Mouse (Mus musculus) limb, embryonic 13.5 days (tissue): Measurements from ENCODE around the gene Spint2. TPM values are rescaled to one million over a fixed set of nuclear protein-coding genes. Genes with fewer than 3 reads are reported as not detected.

Experiments
- ATAC-seq: fragments of 200-750 bp; cut with Nextera tagmentation; 2 replicates; pipeline ENCODE4 v1.8.0; 2017; ENCODE audit warnings: low read depth, moderate number of reproducible peaks, moderate TSS enrichment; ENCODE audit not compliant: low FRiP score
- H3K27ac ChIP-seq: fragments of 300-500 bp; sonication (generic); 2 replicates; pipeline ENCODE4 v1.5.1; 2015; ENCODE audit warnings: inconsistent platforms, mild to moderate bottlenecking, moderate library complexity
- H3K27me3 ChIP-seq: fragments of 300-500 bp; sonication (generic); 2 replicates; pipeline ENCODE4 v1.6.1; 2015; ENCODE audit warnings: mild to moderate bottlenecking, inconsistent platforms
- H3K36me3 ChIP-seq: fragments of 300-500 bp; sonication (generic); 2 replicates; pipeline ENCODE4 v1.6.1; 2015; ENCODE audit warnings: inconsistent platforms, mild to moderate bottlenecking, moderate library complexity
- H3K4me1 ChIP-seq: fragments of 300-500 bp; sonication (generic); 2 replicates; pipeline ENCODE4 v1.6.1; 2015; ENCODE audit warnings: inconsistent platforms
- H3K4me2 ChIP-seq: fragments of 300-500 bp; sonication (generic); replicated peaks from 2 replicates; pipeline ENCODE4 v1.6.1; 2015; ENCODE audit warnings: inconsistent platforms, mild to moderate bottlenecking, moderate library complexity
- H3K4me3 ChIP-seq: fragments of 300-500 bp; sonication (generic); 2 replicates; pipeline ENCODE4 v1.5.1; 2015; ENCODE audit warnings: moderate library complexity, mild to moderate bottlenecking, inconsistent platforms
- H3K9ac ChIP-seq: fragments of 300-500 bp; sonication (generic); 2 replicates; pipeline ENCODE4 v1.6.1; 2015; ENCODE audit warnings: mild to moderate bottlenecking, inconsistent platforms
- H3K9me3 ChIP-seq: fragments of 300-500 bp; sonication (generic); 2 replicates; pipeline ENCODE4 v1.6.1; 2016; ENCODE audit warnings: inconsistent platforms
- WGBS: fragments of 180-500 bp; shearing (Covaris S2); methylation state at CpG from one replicate; pipeline ENCODE4 v1.1.7; 2015; 5-methylcytosine and 5-hydroxymethylcytosine counted together
- polyA plus RNA-seq: library from polyadenylated mRNA; unstranded; fragments of >200 nt; fragmentation: Nextera tagmentation; extraction: Ambion mirVana; gene quantifications from 2 replicates; pipeline ENCODE4 v1.2.1, GENCODE M21; 2015

Gene Spint2
- polyA plus RNA-seq, 1 experiment from 2014 or later, result 112 TPM

- Histone ChIP-seq H3K4me3 (no peak overlapping the region), H3K27ac (no peak overlapping the region), H3K9ac (no peak overlapping the region), H3K9me3 (no peaks in the 10 kb centered on the region), H3K4me2 (no peak overlapping the region), H3K4me1 (peaks cover 32% of the 10 kb centered on the region), H3K36me3 (no peaks in the 10 kb centered on the region), H3K27me3 (no peaks in the 10 kb centered on the region)
- ATAC-seq, result no peak
- WGBS, result 40% methylated on average over 4 of the region's 4 CpGs
Measured at GRCm38 (mm10) chr7:29266931-29267330, 14.8 kb downstream of the Spint2 start.

- H3K9ac ChIP-seq, result no peak overlapping the region
- H3K27me3 ChIP-seq, result no peaks in the 10 kb centered on the region
- no peak overlapping the region for H3K27ac ChIP-seq
- H3K4me1 ChIP-seq, result peaks cover 20% of the 10 kb centered on the region
- ATAC-seq, result no peak
- H3K36me3 ChIP-seq, result no peaks in the 10 kb centered on the region
- WGBS, result 87% methylated on average over 7 of the region's 7 CpGs
- no peak overlapping the region for H3K4me3 ChIP-seq
- no peak overlapping the region for H3K4me2 ChIP-seq
- no peaks in the 10 kb centered on the region for H3K9me3 ChIP-seq
Measured at GRCm38 (mm10) chr7:29265636-29266035, 16.1 kb downstream of the Spint2 start.

GRCm38 (mm10) chr7:29263831-29264230, 17.9 kb downstream of the Spint2 start:
- no peak overlapping the region for H3K4me2 ChIP-seq
- no peaks in the 10 kb centered on the region for H3K27me3 ChIP-seq
- no peaks in the 10 kb centered on the region for H3K9me3 ChIP-seq
- 89% methylated on average over 3 of the region's 3 CpGs for WGBS
- no peak overlapping the region for H3K27ac ChIP-seq
- no peak for ATAC-seq
- H3K36me3 ChIP-seq, result 0 out of 2 replicates have a peak, but pooled peaks cover 3% of the 10 kb centered on the region
- no peak overlapping the region for H3K4me3 ChIP-seq
- no peak overlapping the region for H3K9ac ChIP-seq
- H3K4me1 ChIP-seq, result peaks cover 30% of the 10 kb centered on the region

- 58% methylated on average over 6 of the region's 6 CpGs for WGBS
- H3K9me3 ChIP-seq, result no peaks in the 10 kb centered on the region
- H3K36me3 ChIP-seq, result peaks cover 12% of the 10 kb centered on the region
- peaks cover 29% of the 10 kb centered on the region for H3K4me1 ChIP-seq
- H3K4me2 ChIP-seq, result no peak overlapping the region
- H3K27me3 ChIP-seq, result no peaks in the 10 kb centered on the region
- H3K4me3 ChIP-seq, result no peak overlapping the region
- no peak overlapping the region for H3K27ac ChIP-seq
- no peak for ATAC-seq
- H3K9ac ChIP-seq, result no peak overlapping the region
Measured at GRCm38 (mm10) chr7:29262151-29262550, 19.6 kb downstream of the Spint2 start.

- Histone ChIP-seq H3K9me3 (no peaks in the 10 kb centered on the region), H3K27ac (peak overlapping the region; percentile 10; the same call in 1 of the 2 replicates), H3K4me1 (peaks cover 20% of the 10 kb centered on the region), H3K4me2 (no peak overlapping the region), H3K4me3 (no peak overlapping the region), H3K27me3 (no peaks in the 10 kb centered on the region), H3K36me3 (peaks cover 21% of the 10 kb centered on the region), H3K9ac (no peak overlapping the region; the same call in 1 of the 2 replicates)
- 68% methylated on average over 10 of the region's 10 CpGs for WGBS
- no peak for ATAC-seq
Measured at GRCm38 (mm10) chr7:29259781-29260730, 21.7 kb downstream of the Spint2 start.

GRCm38 (mm10) chr7:29257368-29257767, 24.3 kb downstream of the Spint2 start:
- Histone ChIP-seq H3K27me3 (no peaks in the 10 kb centered on the region), H3K9ac (no peak overlapping the region), H3K9me3 (no peaks in the 10 kb centered on the region), H3K36me3 (peaks cover 21% of the 10 kb centered on the region), H3K4me3 (no peak overlapping the region), H3K4me1 (peaks cover 27% of the 10 kb centered on the region), H3K4me2 (no peak overlapping the region), H3K27ac (no peak overlapping the region)
- no peak for ATAC-seq
- WGBS, result 79% methylated on average over 1 of the region's 1 CpGs

- no peak for ATAC-seq
- 85% methylated on average over 4 of the region's 4 CpGs for WGBS
- peaks cover 21% of the 10 kb centered on the region for H3K4me1 ChIP-seq
- no peak overlapping the region for H3K4me3 ChIP-seq
- peaks cover 21% of the 10 kb centered on the region for H3K36me3 ChIP-seq
- no peak overlapping the region for H3K27ac ChIP-seq
- H3K9me3 ChIP-seq, result no peaks in the 10 kb centered on the region
- H3K4me2 ChIP-seq, result no peak overlapping the region
- no peak overlapping the region for H3K9ac ChIP-seq
- H3K27me3 ChIP-seq, result no peaks in the 10 kb centered on the region
Measured at GRCm38 (mm10) chr7:29255875-29256274, 25.8 kb downstream of the Spint2 start.

GRCm38 (mm10) chr7:29253842-29254241, 27.9 kb downstream of the Spint2 start:
- ATAC-seq, result no peak
- Histone ChIP-seq H3K4me2 (no peak overlapping the region), H3K9me3 (no peaks in the 10 kb centered on the region), H3K27me3 (peaks cover 3% of the 10 kb centered on the region; the same call in 1 of the 2 replicates), H3K4me1 (peaks cover 7% of the 10 kb centered on the region; the same call in 1 of the 2 replicates), H3K27ac (no peak overlapping the region), H3K9ac (peak overlapping the region; percentile 31; the same call in 1 of the 2 replicates), H3K4me3 (no peak overlapping the region), H3K36me3 (peaks cover 18% of the 10 kb centered on the region)
- WGBS, result 44% methylated on average over 5 of the region's 5 CpGs

GRCm38 (mm10) chr7:29251166-29251565, 30.5 kb downstream of the Spint2 start:
- peaks cover 23% of the 10 kb centered on the region for H3K4me1 ChIP-seq
- no peaks in the 10 kb centered on the region for H3K9me3 ChIP-seq
- 74% methylated on average over 3 of the region's 3 CpGs for WGBS
- H3K4me3 ChIP-seq, result no peak overlapping the region
- no peak overlapping the region for H3K27ac ChIP-seq
- ATAC-seq, result no peak
- no peak overlapping the region for H3K4me2 ChIP-seq
- peaks cover 25% of the 10 kb centered on the region for H3K36me3 ChIP-seq
- H3K27me3 ChIP-seq, result peaks cover 22% of the 10 kb centered on the region
- H3K9ac ChIP-seq, result no peak overlapping the region

- Histone ChIP-seq H3K27ac (no peak within 1 kb of the TSS), H3K36me3 (peaks cover 40% of the 10 kb centered on the region), H3K4me2 (peak within 1 kb of the TSS; percentile 58), H3K9me3 (no peaks in the 10 kb centered on the region), H3K9ac (peak within 1 kb of the TSS; percentile 45), H3K4me3 (peak within 1 kb of the TSS; percentile 29), H3K4me1 (peaks cover 17% of the 10 kb centered on the region), H3K27me3 (peaks cover 22% of the 10 kb centered on the region)
- ATAC-seq, result peak; percentile 20; the same call in 1 of the 2 replicates
- WGBS, result 16% methylated on average over 20 of the region's 20 CpGs
Measured at GRCm38 (mm10) chr7:29248261-29248841, 33.4 kb downstream of the Spint2 start, which contains the start of gene 2200002D01Rik. 2200002D01Rik (minus strand) TSS chr7:29248466.

GRCm38 (mm10) chr7:29247706-29248105, 34.0 kb downstream of the Spint2 start:
- H3K4me2 ChIP-seq, result peak overlapping the region; percentile 58
- H3K27ac ChIP-seq, result no peak overlapping the region
- ATAC-seq, result no peak
- WGBS, result 14% methylated on average over 19 of the region's 19 CpGs
- H3K9me3 ChIP-seq, result no peaks in the 10 kb centered on the region
- H3K4me3 ChIP-seq, result peak overlapping the region; percentile 29
- peaks cover 16% of the 10 kb centered on the region for H3K4me1 ChIP-seq
- peak overlapping the region; percentile 45 for H3K9ac ChIP-seq
- peaks cover 40% of the 10 kb centered on the region for H3K36me3 ChIP-seq
- peaks cover 22% of the 10 kb centered on the region for H3K27me3 ChIP-seq

- no peaks in the 10 kb centered on the region for H3K9me3 ChIP-seq
- peaks cover 22% of the 10 kb centered on the region for H3K27me3 ChIP-seq
- no peak for ATAC-seq
- 0 out of 2 replicates have a peak overlapping the region, but pooled peaks have one; percentile 20 for H3K9ac ChIP-seq
- peak overlapping the region; percentile 29 for H3K4me3 ChIP-seq
- H3K36me3 ChIP-seq, result peaks cover 40% of the 10 kb centered on the region
- 29% methylated on average over 16 of the region's 16 CpGs for WGBS
- peak overlapping the region; percentile 58 for H3K4me2 ChIP-seq
- H3K4me1 ChIP-seq, result peaks cover 16% of the 10 kb centered on the region
- H3K27ac ChIP-seq, result no peak overlapping the region
Measured at GRCm38 (mm10) chr7:29247314-29247700, 34.4 kb downstream of the Spint2 start.
